Mouse (Mus musculus) layer of hippocampus, adult 18-20 months (tissue): ENCODE measurements around the gene Gpn1. TPM values are rescaled to one million over a fixed set of nuclear protein-coding genes. Genes with fewer than 3 reads are reported as not detected.

ENCODE experiments used
- DNase-seq, 2 experiments: peaks; one replicate each; pipeline ENCODE4 v3.0.0; 2022; ENCODE audit warnings: low spot score in 2 of 2
- total RNA-seq, 2 experiments: library from RNA; stranded (reverse); gene quantifications; 2 replicates each; pipeline ENCODE4 v1.2.3; 2021

The Gpn1 gene
- total RNA-seq, 2 experiments from 2014 or later = 34.7 to 34.9 TPM

- DNase-seq = no peak
Measured at GRCm38 (mm10) chr5:31535228-31535627, 40.7 kb downstream of the Gpn1 start.

- DNase-seq = no peak
Measured at GRCm38 (mm10) chr5:31559401-31559800, 64.9 kb downstream of the Gpn1 start.

- no peak for DNase-seq
Measured at GRCm38 (mm10) chr5:31560352-31560751, 65.8 kb downstream of the Gpn1 start.

- DNase-seq = peak; percentile 73 to 86
Measured at GRCm38 (mm10) chr5:31562036-31562666, 67.6 kb downstream of the Gpn1 start.

Other genes with a start within 250 kb of the Gpn1 start
- gene Krtcap3, start 243.1 kb upstream of the Gpn1 start, total RNA-seq = 1 to 10 TPM; 2.2 to 4.0 TPM
- gene Ift172, start 203.6 kb upstream of the Gpn1 start, total RNA-seq = 10 to 100 TPM; 79.3 to 86.3 TPM
- 100 to 1,000 TPM; 159 to 188 TPM for gene Fndc4, start 198.7 kb upstream of the Gpn1 start, total RNA-seq
- gene Gckr, start 197.3 kb upstream of the Gpn1 start, total RNA-seq = not detected
- 10 to 100 TPM; 48.6 to 51.0 TPM for gene Zfp512, start 42.3 kb upstream of the Gpn1 start, total RNA-seq
- under 1 TPM in 1 of 2 experiments, not detected in 1; 0.10 TPM for gene 4930548H24Rik, start 9.0 kb upstream of the Gpn1 start, total RNA-seq
- gene Slc4a1ap, start 32.3 kb downstream of the Gpn1 start, total RNA-seq = 10 to 100 TPM; 51.3 to 54.7 TPM
- gene Supt7l, start 33.1 kb downstream of the Gpn1 start, total RNA-seq = 10 to 100 TPM; 17.8 to 19.8 TPM
- gene Mrpl33, start 102.2 kb downstream of the Gpn1 start, total RNA-seq = 10 to 100 TPM; 84.8 to 90.4 TPM
- gene Rbks, start 202.9 kb downstream of the Gpn1 start, total RNA-seq = 1 to 10 TPM; 2.5 to 4.4 TPM
- gene Babam2, start 202.9 kb downstream of the Gpn1 start, total RNA-seq = 10 to 100 TPM; 45.3 to 49.2 TPM